Mouse (Mus musculus) retina, postnatal 7 days (tissue): ENCODE data around the gene Cacng5.

Experiments
- DNase-seq: peaks from one replicate; pipeline ENCODE4 v3.0.0-alpha.2; 2012; ENCODE audit warnings: low read depth, low spot score

Cacng5 gene

GRCm38 (mm10) chr11:107914634-107915226 lies at the start of gene Cacng5:
Gene Cacng5, minus strand, starts transcription at chr11:107915055.
- DNase-seq = no peak

- no peak for DNase-seq
These were observed 42.9 kb upstream of the Cacng5 start for GRCm38 (mm10) chr11:107957566-107958350.

GRCm38 (mm10) chr11:107955191-107956062 lies 40.6 kb upstream of the Cacng5 start:
- no peak for DNase-seq

- DNase-seq = no peak
These were observed 36.6 kb upstream of the Cacng5 start for GRCm38 (mm10) chr11:107951431-107951830.

- no peak for DNase-seq
These were observed 35.8 kb upstream of the Cacng5 start for GRCm38 (mm10) chr11:107950658-107951057.

GRCm38 (mm10) chr11:107950211-107950610 lies 35.4 kb upstream of the Cacng5 start:
- DNase-seq = no peak

GRCm38 (mm10) chr11:107947951-107948350 lies 33.1 kb upstream of the Cacng5 start:
- DNase-seq = no peak

GRCm38 (mm10) chr11:107946823-107947222 lies 32.0 kb upstream of the Cacng5 start:
- DNase-seq = no peak

GRCm38 (mm10) chr11:107936929-107937328 lies 22.1 kb upstream of the Cacng5 start:
- no peak for DNase-seq

- DNase-seq = no peak
These were observed 16.9 kb upstream of the Cacng5 start for GRCm38 (mm10) chr11:107931721-107932120.

- no peak for DNase-seq
These were observed 16.4 kb upstream of the Cacng5 start for GRCm38 (mm10) chr11:107931288-107931687.

- no peak for DNase-seq
These were observed 14.9 kb upstream of the Cacng5 start for GRCm38 (mm10) chr11:107929712-107930111.

- no peak for DNase-seq
These were observed 5.1 kb upstream of the Cacng5 start for GRCm38 (mm10) chr11:107919852-107920508.

GRCm38 (mm10) chr11:107917721-107918235 lies 2.9 kb upstream of the Cacng5 start:
- no peak for DNase-seq

- no peak for DNase-seq
These were observed 1.5 kb downstream of the Cacng5 start for GRCm38 (mm10) chr11:107913317-107913716.

- no peak for DNase-seq
These were observed 9.5 kb downstream of the Cacng5 start for GRCm38 (mm10) chr11:107905364-107905763.

- DNase-seq = no peak
These were observed 10.8 kb downstream of the Cacng5 start for GRCm38 (mm10) chr11:107903966-107904605.

GRCm38 (mm10) chr11:107900470-107900869 lies 14.4 kb downstream of the Cacng5 start:
- no peak for DNase-seq

- DNase-seq = no peak
These were observed 16.2 kb downstream of the Cacng5 start for GRCm38 (mm10) chr11:107898698-107899097.

- no peak for DNase-seq
These were observed 19.2 kb downstream of the Cacng5 start for GRCm38 (mm10) chr11:107895635-107896034.

GRCm38 (mm10) chr11:107891377-107891776 lies 23.5 kb downstream of the Cacng5 start:
- no peak for DNase-seq
